Mouse (Mus musculus) intestine, embryonic 15.5 days (tissue): ENCODE data around the gene Olfr1253. TPM values are rescaled to one million over a fixed set of nuclear protein-coding genes. Genes with fewer than 3 reads are reported as not detected.

Experiments
- ATAC-seq: fragments of 200-750 bp; cut with Nextera tagmentation; 2 replicates; pipeline ENCODE4 v1.8.0; 2017; ENCODE audit warnings: moderate TSS enrichment, moderate library complexity
- H3K27ac ChIP-seq: fragments of 300-500 bp; sonication (generic); 2 replicates; pipeline ENCODE4 v1.5.1; 2015; ENCODE audit warnings: mild to moderate bottlenecking, inconsistent platforms
- H3K27me3 ChIP-seq: fragments of 300-500 bp; sonication (generic); replicated peaks from 2 replicates; pipeline ENCODE4 v1.6.1; 2015; ENCODE audit warnings: inconsistent platforms
- H3K36me3 ChIP-seq: fragments of 300-500 bp; sonication (generic); 2 replicates; pipeline ENCODE4 v1.6.1; 2015; ENCODE audit warnings: inconsistent platforms
- H3K4me1 ChIP-seq: fragments of 300-500 bp; sonication (generic); replicated peaks from 2 replicates; pipeline ENCODE4 v1.6.1; 2015; ENCODE audit warnings: inconsistent platforms
- H3K4me2 ChIP-seq: fragments of 300-500 bp; sonication (generic); replicated peaks from 2 replicates; pipeline ENCODE4 v1.6.1; 2015; ENCODE audit warnings: mild to moderate bottlenecking, inconsistent platforms
- H3K4me3 ChIP-seq: fragments of 300-500 bp; sonication (generic); replicated peaks from 2 replicates; pipeline ENCODE4 v1.5.1; 2015; ENCODE audit warnings: inconsistent platforms
- H3K9ac ChIP-seq: fragments of 300-500 bp; sonication (generic); 2 replicates; pipeline ENCODE4 v1.6.1; 2015; ENCODE audit warnings: inconsistent platforms
- H3K9me3 ChIP-seq: fragments of 300-500 bp; sonication (generic); 2 replicates; pipeline ENCODE4 v1.6.1; 2016; ENCODE audit warnings: inconsistent platforms
- WGBS: fragments of 180-500 bp; shearing (Covaris S2); methylation state at CpG from one replicate; pipeline ENCODE4 v1.1.7; 2015; 5-methylcytosine and 5-hydroxymethylcytosine counted together
- polyA plus RNA-seq: library from polyadenylated mRNA; unstranded; fragments of >200 nt; fragmentation: Nextera tagmentation; extraction: Ambion mirVana; gene quantifications from 2 replicates; pipeline ENCODE4 v1.2.1, GENCODE M21; 2015

Olfr1253 gene
- polyA plus RNA-seq: not detected in 2 replicates

GRCm38 (mm10) chr2:89756990-89757389, at the start of gene Olfr1253:
Gene Olfr1253 (minus strand): TSS chr2:89757090.
- no peak within 1 kb of the TSS for H3K27ac ChIP-seq
- H3K4me2 ChIP-seq: no peak within 1 kb of the TSS
- no peak within 1 kb of the TSS for H3K9ac ChIP-seq
- H3K4me3 ChIP-seq: no peak within 1 kb of the TSS
- 84% methylated on average over 1 of the region's 1 CpGs for WGBS
- H3K9me3 ChIP-seq: no peaks in the 10 kb centered on the region
- no peaks in the 10 kb centered on the region for H3K4me1 ChIP-seq
- H3K27me3 ChIP-seq: no peaks in the 10 kb centered on the region
- H3K36me3 ChIP-seq: no peaks in the 10 kb centered on the region
- no peak for ATAC-seq

- no peak overlapping the region for H3K4me3 ChIP-seq
- H3K36me3 ChIP-seq: no peaks in the 10 kb centered on the region
- H3K9ac ChIP-seq: no peak overlapping the region
- no peaks in the 10 kb centered on the region for H3K9me3 ChIP-seq
- no peak for ATAC-seq
- no peaks in the 10 kb centered on the region for H3K27me3 ChIP-seq
- H3K27ac ChIP-seq: no peak overlapping the region
- no peaks in the 10 kb centered on the region for H3K4me1 ChIP-seq
- 89% methylated on average over 3 of the region's 3 CpGs for whole genome bisulfite sequencing
- H3K4me2 ChIP-seq: no peak overlapping the region
These were observed 42.7 kb upstream of the Olfr1253 start for GRCm38 (mm10) chr2:89799583-89799982.

- no peak within 1 kb of the TSS for H3K4me2 ChIP-seq
- no peak for ATAC-seq
- no peaks in the 10 kb centered on the region for H3K9me3 ChIP-seq
- H3K27ac ChIP-seq: no peak within 1 kb of the TSS
- H3K36me3 ChIP-seq: no peaks in the 10 kb centered on the region
- no peaks in the 10 kb centered on the region for H3K27me3 ChIP-seq
- H3K4me3 ChIP-seq: no peak within 1 kb of the TSS
- no peak within 1 kb of the TSS for H3K9ac ChIP-seq
- no peaks in the 10 kb centered on the region for H3K4me1 ChIP-seq
These were observed 36.6 kb upstream of the Olfr1253 start, which contains the start of gene Olfr1254 for GRCm38 (mm10) chr2:89793519-89793918. Gene Olfr1254 (minus strand): TSS chr2:89793619.

GRCm38 (mm10) chr2:89724912-89725311, 32.0 kb downstream of the Olfr1253 start, which contains the start of gene Olfr1252:
Gene Olfr1252 (minus strand): TSS chr2:89725012.
- WGBS: 46% methylated on average over 1 of the region's 1 CpGs
- no peaks in the 10 kb centered on the region for H3K36me3 ChIP-seq
- no peaks in the 10 kb centered on the region for H3K4me1 ChIP-seq
- H3K27me3 ChIP-seq: no peaks in the 10 kb centered on the region
- no peak for ATAC-seq
- H3K9ac ChIP-seq: no peak within 1 kb of the TSS
- H3K9me3 ChIP-seq: no peaks in the 10 kb centered on the region
- H3K27ac ChIP-seq: no peak within 1 kb of the TSS
- no peak within 1 kb of the TSS for H3K4me2 ChIP-seq
- H3K4me3 ChIP-seq: no peak within 1 kb of the TSS

Other genes starting within 250 kb of the Olfr1253 start
- not detected in 2 replicates for gene Olfr1243, start 225.6 kb downstream of the Olfr1253 start, polyA plus RNA-seq
- not detected in 2 replicates for gene Olfr1245, start 178.6 kb downstream of the Olfr1253 start, polyA plus RNA-seq
- not detected in 2 replicates for gene Olfr1246, start 163.9 kb downstream of the Olfr1253 start, polyA plus RNA-seq
- gene Olfr1247, start 143.0 kb downstream of the Olfr1253 start, polyA plus RNA-seq: not detected in 2 replicates
- gene Olfr1248, start 138.8 kb downstream of the Olfr1253 start, polyA plus RNA-seq: not detected in 2 replicates
- gene Olfr1249, start 122.1 kb downstream of the Olfr1253 start, polyA plus RNA-seq: not detected in 2 replicates
- not detected in 2 replicates for gene Olfr1250, start 95.6 kb downstream of the Olfr1253 start, polyA plus RNA-seq
- gene Olfr1251, start 85.2 kb downstream of the Olfr1253 start, polyA plus RNA-seq: not detected in 2 replicates
- not detected in 2 replicates for gene Olfr1252, start 32.1 kb downstream of the Olfr1253 start, polyA plus RNA-seq
- not detected in 2 replicates for gene Olfr1254, start 36.5 kb upstream of the Olfr1253 start, polyA plus RNA-seq
- gene Olfr1255, start 55.0 kb upstream of the Olfr1253 start, polyA plus RNA-seq: not detected in 2 replicates
- not detected in 2 replicates for gene Olfr1256, start 84.5 kb upstream of the Olfr1253 start, polyA plus RNA-seq
- gene Olfr48, start 91.1 kb upstream of the Olfr1253 start, polyA plus RNA-seq: not detected in 2 replicates
- 0.09 TPM in 1 of 2 replicates, not detected in the other for gene Olfr1257, start 121.3 kb upstream of the Olfr1253 start, polyA plus RNA-seq
- not detected in 2 replicates for gene Olfr1258, start 170.2 kb upstream of the Olfr1253 start, polyA plus RNA-seq
- gene Olfr1259, start 191.6 kb upstream of the Olfr1253 start, polyA plus RNA-seq: not detected in 2 replicates
- gene Olfr1260, start 217.2 kb upstream of the Olfr1253 start, polyA plus RNA-seq: not detected in 2 replicates
- gene Olfr1261, start 234.1 kb upstream of the Olfr1253 start, polyA plus RNA-seq: not detected in 2 replicates
- not detected in 2 replicates for gene Olfr1262, start 243.1 kb upstream of the Olfr1253 start, polyA plus RNA-seq